Mouse (Mus musculus): ENCODE measurements around the gene Cd68.

DNA sequence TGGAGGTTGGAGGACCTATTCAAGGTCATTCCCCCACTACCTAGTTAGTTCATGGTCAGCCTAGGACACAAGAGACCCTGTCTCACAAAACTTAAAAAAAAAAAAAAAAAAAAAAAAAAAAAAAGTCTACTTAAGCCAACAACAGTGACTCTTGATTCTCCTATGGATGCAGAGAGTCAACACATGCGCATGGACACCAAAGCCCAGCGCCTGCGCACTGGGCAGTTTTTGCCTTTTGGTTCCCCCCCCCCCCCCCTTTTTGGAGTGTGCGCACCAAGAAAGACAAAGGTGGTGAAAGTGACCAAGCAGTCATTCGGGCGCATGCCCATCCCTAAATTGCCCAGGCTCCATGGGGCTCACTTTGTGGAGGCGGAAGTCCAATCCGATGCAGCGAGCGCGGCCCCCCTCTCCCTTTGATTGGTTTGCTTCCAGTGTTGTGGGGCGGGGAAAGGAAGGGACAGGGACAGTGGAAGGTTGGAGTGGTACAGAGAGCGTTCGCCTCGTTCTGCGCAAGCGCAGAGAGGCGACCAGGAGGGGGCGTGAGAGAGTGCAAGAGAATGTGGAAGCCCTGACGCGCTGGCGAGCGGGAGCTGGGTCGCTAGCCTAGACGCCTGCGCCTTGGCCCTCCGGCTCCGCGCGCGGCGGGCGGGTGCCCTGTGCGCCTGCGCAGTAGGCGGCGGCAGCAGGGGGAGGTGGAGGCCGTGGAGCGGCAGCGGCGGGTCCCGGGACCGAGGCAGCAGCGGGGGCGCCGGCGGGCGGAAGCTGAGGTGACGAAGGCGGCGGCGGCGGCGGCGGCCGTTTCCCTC is 33.5 kb downstream of the Cd68 start, which contains the start of gene Fxr2:
- TF ChIP-seq CTCF (IDR thresholded peaks at IDR 0.05; ENCODE audit: borderline replicate concordance, insufficient read depth, low read depth, low read length), result peak; percentile 78
- peak; percentile 59; the same call in 1 of the 2 replicates for TF ChIP-seq POLR2A (IDR thresholded peaks at IDR 0.05; ENCODE audit: borderline replicate concordance, insufficient read depth, low read length)

Measured in cerebellum, adult 2 months (tissue).